Mouse (Mus musculus): ENCODE results near the gene Prr11. TPM values are rescaled to one million over a fixed set of nuclear protein-coding genes. Genes with fewer than 3 reads are reported as not detected.

The Prr11 gene
- total RNA-seq (2021), result under 1 TPM; 0.21 to 0.23 TPM
- long read RNA-seq, experiment 1, result 0 reads
- long read RNA-seq, experiment 2, partial matches to known transcripts, result 0 of 2 reads
- long read RNA-seq, experiment 2, other reads (novel, unspliced or antisense), result 2 of 2 reads

GRCm38 (mm10) chr11:87108409-87108754, at the start of gene Prr11:
Gene Prr11, minus strand, starts transcription at chr11:87108708.
- no peak for DNase-seq (ENCODE audit: low spot score in 2 of 2)

GRCm38 (mm10) chr11:87158012-87158411, 49.5 kb upstream of the Prr11 start:
- DNase-seq (ENCODE audit: low spot score in 2 of 2), result no peak

GRCm38 (mm10) chr11:87136233-87136632, 27.7 kb upstream of the Prr11 start:
- no peak for DNase-seq (ENCODE audit: low spot score in 2 of 2)

GRCm38 (mm10) chr11:87126824-87127816, 18.6 kb upstream of the Prr11 start, which contains the start of gene Trim37:
Gene Trim37, plus strand, starts transcription at chr11:87127077.
- DNase-seq (ENCODE audit: low spot score in 2 of 2), result peak; percentile 83 to 91

GRCm38 (mm10) chr11:87126281-87126823, 17.8 kb upstream of the Prr11 start:
- DNase-seq (ENCODE audit: low spot score in 2 of 2), result no peak

GRCm38 (mm10) chr11:87125562-87125961, 17.1 kb upstream of the Prr11 start:
- DNase-seq (ENCODE audit: low spot score in 2 of 2), result no peak

- DNase-seq (ENCODE audit: low spot score in 2 of 2), result no peak
Measured at GRCm38 (mm10) chr11:87121864-87122263, 13.4 kb upstream of the Prr11 start.

GRCm38 (mm10) chr11:87110172-87110909, 1.8 kb upstream of the Prr11 start:
- no peak for DNase-seq (ENCODE audit: low spot score in 2 of 2)

- peak; percentile 5 to 14 for DNase-seq (ENCODE audit: low spot score in 2 of 2)
Measured at GRCm38 (mm10) chr11:87109519-87110171, 1.1 kb upstream of the Prr11 start.

GRCm38 (mm10) chr11:87108755-87109518, 429 bp upstream of the Prr11 start, which contains the start of gene Ska2:
Gene Ska2, plus strand, starts transcription at chr11:87109234.
- DNase-seq (ENCODE audit: low spot score in 2 of 2), result peak; percentile 90 to 96

GRCm38 (mm10) chr11:87087142-87087541, 21.4 kb downstream of the Prr11 start:
- DNase-seq (ENCODE audit: low spot score in 2 of 2), result no peak

GRCm38 (mm10) chr11:87086290-87086984, 22.1 kb downstream of the Prr11 start, which contains the start of gene Smg8:
Gene Smg8, minus strand, starts transcription at chr11:87086774.
- peak; percentile 76 to 82 for DNase-seq (ENCODE audit: low spot score in 2 of 2)

- no peak for DNase-seq (ENCODE audit: low spot score in 2 of 2)
Measured at GRCm38 (mm10) chr11:87085461-87085860, 23.0 kb downstream of the Prr11 start.

- DNase-seq (ENCODE audit: low spot score in 2 of 2), result no peak
Measured at GRCm38 (mm10) chr11:87083712-87084111, 24.8 kb downstream of the Prr11 start.

- DNase-seq (ENCODE audit: low spot score in 2 of 2), result peak; percentile 85 to 91
Measured at GRCm38 (mm10) chr11:87073866-87074440, 34.6 kb downstream of the Prr11 start, which contains the start of gene Gdpd1. Gene Gdpd1, minus strand, starts transcription at chr11:87074062.

GRCm38 (mm10) chr11:87073343-87073865, 35.1 kb downstream of the Prr11 start:
- DNase-seq (ENCODE audit: low spot score in 2 of 2), result peak; percentile 66 to 74

GRCm38 (mm10) chr11:87062087-87062486, 46.4 kb downstream of the Prr11 start:
- DNase-seq (ENCODE audit: low spot score in 2 of 2), result no peak

- DNase-seq (ENCODE audit: low spot score in 2 of 2), result no peak
Measured at GRCm38 (mm10) chr11:87060410-87060809, 48.1 kb downstream of the Prr11 start.

- DNase-seq (ENCODE audit: low spot score in 2 of 2), result no peak
Measured at GRCm38 (mm10) chr11:87056286-87056685, 52.2 kb downstream of the Prr11 start.
